Mouse (Mus musculus): ENCODE measurements around the gene Ctnna2.

Gene Ctnna2

DNA sequence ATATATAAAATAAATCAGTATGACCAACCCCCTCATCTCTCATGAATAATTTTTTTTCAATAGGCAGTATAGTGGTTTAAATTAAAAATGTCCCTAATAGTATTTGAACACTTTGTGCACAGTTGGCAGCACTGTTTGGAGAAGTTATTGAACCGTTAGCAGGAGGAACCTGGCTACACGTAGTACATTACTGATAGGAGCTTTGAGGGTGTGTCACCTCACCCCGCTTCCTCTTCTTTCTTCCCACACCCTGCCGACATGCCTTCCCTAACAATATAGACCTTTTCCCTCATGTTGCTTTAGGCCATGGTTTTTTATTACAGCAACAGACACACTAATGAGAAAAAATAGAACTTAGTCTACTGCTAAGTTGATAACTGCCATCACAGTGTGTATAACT is 1071.4 kb downstream of the Ctnna2 start:
- DNase-seq (ENCODE audit: low spot score in 2 of 2): no peak

DNA sequence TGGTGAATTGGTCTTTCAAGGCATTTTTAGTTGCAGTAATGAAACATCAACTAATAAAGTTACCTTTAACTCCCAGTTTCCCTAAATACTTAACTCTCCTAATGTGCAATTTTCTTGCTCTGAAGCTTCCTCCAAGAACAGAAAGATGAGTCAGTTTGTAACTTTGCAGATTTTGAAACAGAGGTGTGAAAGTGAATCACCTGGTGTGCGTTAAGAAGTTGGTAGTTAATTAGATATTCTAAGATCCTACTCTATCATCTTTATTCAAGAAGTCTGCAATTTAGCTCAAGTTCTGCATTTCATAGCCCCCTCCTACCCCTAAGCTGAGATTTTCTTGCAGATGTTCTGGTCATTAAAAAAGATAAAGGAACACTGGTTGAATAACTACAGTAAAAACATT is 1082.3 kb downstream of the Ctnna2 start:
- no peak for DNase-seq (ENCODE audit: low spot score in 2 of 2)

Measured in urinary bladder, postnatal 36 days (tissue).